Mouse (Mus musculus): ENCODE measurements around the gene Mdm2. TPM values are rescaled to one million over a fixed set of nuclear protein-coding genes. Genes with fewer than 3 reads are reported as not detected.
A peak's percentile ranks its signal among the peaks of the same experiment; 100 is the strongest.

Mdm2 gene
- polyA plus RNA-seq, 1 experiment: 22.9 TPM

- TF ChIP-seq POLR2A (IDR thresholded peaks at IDR 0.05; ENCODE audit: low read depth, low read length) (no peak), CTCF (conservative IDR thresholded peaks at IDR 0.05; ENCODE audit: insufficient read depth, insufficient read length, low read depth, low read length) (peak; percentile 95)
- peak overlapping the region; percentile 44; the same call in 1 of the 2 replicates for H3K27ac ChIP-seq (ENCODE audit: insufficient read depth, low read depth, low read length)
- 29% methylated on average over 15 of the region's 15 CpGs for WGBS
- H3K4me1 ChIP-seq (ENCODE audit: control insufficient read depth, insufficient read depth, low read length): peaks cover 5% of the 10 kb centered on the region; the same call in 1 of the 2 replicates
- no peak overlapping the region for H3K4me3 ChIP-seq (ENCODE audit: insufficient read depth, low read depth, low read length)
- H3K36me3 ChIP-seq (ENCODE audit: control insufficient read depth, insufficient read depth, low read length): no peaks in the 10 kb centered on the region
- peak; percentile 88 for DNase-seq
- no peaks in the 10 kb centered on the region for H3K27me3 ChIP-seq (replicated peaks; ENCODE audit: control insufficient read depth, insufficient read depth, low read length)
Measured at GRCm38 (mm10) chr10:117731244-117732101, 20.9 kb upstream of the Mdm2 start.

DNA sequence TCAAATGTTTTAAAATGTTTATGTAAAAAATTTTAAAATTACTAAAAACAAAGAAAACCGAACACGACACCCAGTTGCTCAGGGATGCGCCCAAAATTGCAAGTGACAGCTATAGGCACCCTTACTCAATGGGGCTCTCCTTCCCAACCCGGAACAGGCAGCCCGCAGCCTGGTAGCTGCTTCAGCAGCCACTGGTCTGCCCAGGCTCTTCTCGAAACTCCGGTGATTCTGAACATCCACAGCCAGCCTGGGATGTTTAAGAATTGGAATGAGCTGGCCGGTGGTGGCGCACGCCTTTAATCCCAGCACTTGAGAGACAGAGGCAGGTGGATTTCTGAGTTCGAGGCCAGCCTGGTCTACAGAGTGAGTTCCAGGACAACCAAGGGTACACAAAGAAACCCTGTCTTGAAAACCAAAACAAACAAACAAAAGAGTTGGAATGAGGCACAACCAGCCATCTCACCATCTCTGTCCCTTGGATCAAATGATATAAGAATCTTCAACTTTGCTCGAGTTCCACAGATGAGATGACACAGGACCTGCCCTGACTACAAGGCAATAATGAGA, 20.2 kb upstream of the Mdm2 start:
- no peaks in the 10 kb centered on the region for H3K36me3 ChIP-seq (ENCODE audit: control insufficient read depth, insufficient read depth, low read length)
- peaks cover 5% of the 10 kb centered on the region; the same call in 1 of the 2 replicates for H3K4me1 ChIP-seq (ENCODE audit: control insufficient read depth, insufficient read depth, low read length)
- no peak overlapping the region for H3K27ac ChIP-seq (ENCODE audit: insufficient read depth, low read depth, low read length)
- WGBS: 91% methylated on average over 12 of the region's 12 CpGs
- TF ChIP-seq POLR2A (IDR thresholded peaks at IDR 0.05; ENCODE audit: low read depth, low read length): no peak
- no peak for TF ChIP-seq CTCF (conservative IDR thresholded peaks at IDR 0.05; ENCODE audit: insufficient read depth, insufficient read length, low read depth, low read length)
- H3K4me3 ChIP-seq (ENCODE audit: insufficient read depth, low read depth, low read length): no peak overlapping the region
- H3K27me3 ChIP-seq (replicated peaks; ENCODE audit: control insufficient read depth, insufficient read depth, low read length): no peaks in the 10 kb centered on the region
- no peak for DNase-seq

DNA sequence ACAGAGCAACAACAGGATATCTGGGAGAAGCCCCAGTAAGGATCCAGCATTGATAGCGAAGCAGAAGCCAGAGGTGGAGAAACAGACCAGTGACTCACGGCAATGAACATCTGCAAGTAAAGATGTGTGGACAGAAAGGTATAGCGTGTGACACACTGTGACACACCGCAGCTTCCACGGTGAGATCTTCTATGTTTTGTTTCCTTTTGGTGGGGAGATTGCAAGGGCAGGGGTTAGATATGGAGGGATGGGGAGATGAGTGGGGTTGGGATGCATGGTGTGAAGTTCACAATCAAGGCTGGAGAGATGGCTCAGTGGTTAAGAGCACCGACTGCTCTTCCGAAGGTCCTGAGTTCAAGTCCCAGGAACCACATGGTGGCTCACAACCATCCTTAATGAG, 19.6 kb upstream of the Mdm2 start:
- Histone ChIP-seq H3K27ac (ENCODE audit: insufficient read depth, low read depth, low read length) (no peak overlapping the region), H3K27me3 (replicated peaks; ENCODE audit: control insufficient read depth, insufficient read depth, low read length) (no peaks in the 10 kb centered on the region), H3K4me1 (ENCODE audit: control insufficient read depth, insufficient read depth, low read length) (peaks cover 5% of the 10 kb centered on the region; the same call in 1 of the 2 replicates), H3K36me3 (ENCODE audit: control insufficient read depth, insufficient read depth, low read length) (no peaks in the 10 kb centered on the region), H3K4me3 (ENCODE audit: insufficient read depth, low read depth, low read length) (no peak overlapping the region)
- WGBS: 92% methylated on average over 7 of the region's 7 CpGs
- DNase-seq: no peak
- TF ChIP-seq CTCF (conservative IDR thresholded peaks at IDR 0.05; ENCODE audit: insufficient read depth, insufficient read length, low read depth, low read length): no peak
- no peak for TF ChIP-seq POLR2A (IDR thresholded peaks at IDR 0.05; ENCODE audit: low read depth, low read length)

- DNase-seq: no peak
- H3K36me3 ChIP-seq (ENCODE audit: control insufficient read depth, insufficient read depth, low read length): no peaks in the 10 kb centered on the region
- no peak overlapping the region for H3K27ac ChIP-seq (ENCODE audit: insufficient read depth, low read depth, low read length)
- no peaks in the 10 kb centered on the region for H3K27me3 ChIP-seq (replicated peaks; ENCODE audit: control insufficient read depth, insufficient read depth, low read length)
- H3K4me3 ChIP-seq (ENCODE audit: insufficient read depth, low read depth, low read length): no peak overlapping the region
- peaks cover 5% of the 10 kb centered on the region; the same call in 1 of the 2 replicates for H3K4me1 ChIP-seq (ENCODE audit: control insufficient read depth, insufficient read depth, low read length)
- WGBS: 67% methylated on average over 11 of the region's 11 CpGs
- TF ChIP-seq CTCF (conservative IDR thresholded peaks at IDR 0.05; ENCODE audit: insufficient read depth, insufficient read length, low read depth, low read length) (no peak), POLR2A (IDR thresholded peaks at IDR 0.05; ENCODE audit: low read depth, low read length) (no peak)
Measured at GRCm38 (mm10) chr10:117729139-117729814, 18.7 kb upstream of the Mdm2 start.

DNA sequence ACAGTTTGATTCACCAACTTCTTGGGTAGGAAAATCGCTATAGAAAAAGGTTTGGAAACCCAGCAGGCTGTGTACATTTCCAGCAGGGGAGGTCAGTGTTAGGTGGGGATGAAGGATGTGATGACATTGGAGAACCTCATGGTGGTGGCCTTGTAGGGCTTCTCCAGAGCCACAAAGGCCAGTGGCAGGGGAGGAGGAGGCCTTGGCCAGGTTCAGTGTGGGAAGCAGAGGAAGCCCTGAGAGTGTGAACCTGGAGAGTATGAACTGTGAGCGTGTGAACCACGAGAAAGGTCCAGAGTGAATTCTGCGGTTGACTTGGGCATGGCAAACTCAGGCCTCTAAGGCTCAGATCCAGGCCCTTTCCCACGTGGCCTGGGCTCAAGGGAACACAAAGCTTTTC, 18.0 kb upstream of the Mdm2 start:
- H3K27me3 ChIP-seq (replicated peaks; ENCODE audit: control insufficient read depth, insufficient read depth, low read length): no peaks in the 10 kb centered on the region
- DNase-seq: no peak
- no peak overlapping the region for H3K4me3 ChIP-seq (ENCODE audit: insufficient read depth, low read depth, low read length)
- TF ChIP-seq POLR2A (IDR thresholded peaks at IDR 0.05; ENCODE audit: low read depth, low read length): no peak
- TF ChIP-seq CTCF (conservative IDR thresholded peaks at IDR 0.05; ENCODE audit: insufficient read depth, insufficient read length, low read depth, low read length): no peak
- no peak overlapping the region for H3K27ac ChIP-seq (ENCODE audit: insufficient read depth, low read depth, low read length)
- H3K36me3 ChIP-seq (ENCODE audit: control insufficient read depth, insufficient read depth, low read length): no peaks in the 10 kb centered on the region
- 83% methylated on average over 5 of the region's 5 CpGs for WGBS
- peaks cover 5% of the 10 kb centered on the region; the same call in 1 of the 2 replicates for H3K4me1 ChIP-seq (ENCODE audit: control insufficient read depth, insufficient read depth, low read length)

- Histone ChIP-seq H3K36me3 (ENCODE audit: control insufficient read depth, insufficient read depth, low read length) (no peaks in the 10 kb centered on the region), H3K4me1 (ENCODE audit: control insufficient read depth, insufficient read depth, low read length) (peaks cover 5% of the 10 kb centered on the region; the same call in 1 of the 2 replicates), H3K27me3 (replicated peaks; ENCODE audit: control insufficient read depth, insufficient read depth, low read length) (no peaks in the 10 kb centered on the region), H3K27ac (ENCODE audit: insufficient read depth, low read depth, low read length) (no peak overlapping the region), H3K4me3 (ENCODE audit: insufficient read depth, low read depth, low read length) (no peak overlapping the region)
- no peak for TF ChIP-seq POLR2A (IDR thresholded peaks at IDR 0.05; ENCODE audit: low read depth, low read length)
- WGBS: 83% methylated on average over 9 of the region's 9 CpGs
- DNase-seq: no peak
Measured at GRCm38 (mm10) chr10:117727518-117728110, 17.1 kb upstream of the Mdm2 start.
